Mouse (Mus musculus) liver, adult 2 months (tissue): Measurements from ENCODE around the gene Pkd1. TPM values are rescaled to one million over a fixed set of nuclear protein-coding genes. Genes with fewer than 3 reads are reported as not detected.

Experiments
- DNase-seq: peaks from one replicate; pipeline ENCODE4 v3.0.0-alpha.2; 2011; ENCODE audit warnings: low read depth, low spot score; ENCODE audit errors: extremely low read depth
- H3K27ac ChIP-seq: fragments of 200-500 bp; replicated peaks from 2 replicates; pipeline ENCODE4 v1.5.1; 2012; ENCODE audit warnings: low read depth, mild to moderate bottlenecking, control low read depth, inconsistent platforms, low read length; ENCODE audit not compliant: insufficient read depth
- H3K27me3 ChIP-seq: fragments of 200-500 bp; 2 replicates; pipeline ENCODE4 v1.6.1; 2012; ENCODE audit warnings: mild to moderate bottlenecking, moderate library complexity, low read length, inconsistent platforms; ENCODE audit not compliant: control insufficient read depth, insufficient read depth
- H3K36me3 ChIP-seq: fragments of 200-500 bp; 2 replicates; pipeline ENCODE4 v1.6.1; 2012; ENCODE audit warnings: low read length, inconsistent platforms; ENCODE audit not compliant: control insufficient read depth, insufficient read depth
- H3K4me1 ChIP-seq: fragments of 200-500 bp; 2 replicates; pipeline ENCODE4 v1.6.1; 2011; ENCODE audit warnings: low read length; ENCODE audit not compliant: control insufficient read depth, insufficient read depth
- H3K4me3 ChIP-seq: fragments of 200-500 bp; 2 replicates; pipeline ENCODE4 v1.5.1; 2011; ENCODE audit warnings: low read depth, mild to moderate bottlenecking, control low read depth, low read length, moderate library complexity; ENCODE audit not compliant: insufficient read depth
- H3K79me2 ChIP-seq: fragments of 200-500 bp; 2 replicates; pipeline ENCODE4 v1.6.1; 2012; ENCODE audit warnings: inconsistent platforms, mild to moderate bottlenecking, low read length, moderate library complexity; ENCODE audit not compliant: control insufficient read depth, insufficient read depth
- H3K9ac ChIP-seq: fragments of 200-500 bp; 2 replicates; pipeline ENCODE4 v1.6.1; 2012; ENCODE audit warnings: low read depth, mild to moderate bottlenecking, control low read depth, inconsistent platforms, low read length
- CTCF ChIP-seq: fragments of 200-500 bp; IDR thresholded peaks from 2 replicates; pipeline ENCODE4 v1.5.1; 2011; ENCODE audit warnings: low read depth, low read length, control low read depth
- POLR2A ChIP-seq: fragments of 200-500 bp; IDR thresholded peaks from 2 replicates; pipeline ENCODE4 v1.6.1; 2011; ENCODE audit warnings: low read length, control low read depth; ENCODE audit not compliant: insufficient read depth; ENCODE audit errors: extremely low read depth
- WGBS: fragments of 180-500 bp; shearing (Covaris S2); methylation state at CpG from one replicate; pipeline ENCODE4 v1.1.7; 2018; 5-methylcytosine and 5-hydroxymethylcytosine counted together
- polyA plus RNA-seq: library from polyadenylated mRNA; depleted of rRNA; stranded (reverse); fragments of >200 nt; gene quantifications from 2 replicates; pipeline ENCODE4 v1.2.3, GENCODE M21; 2012
- total RNA-seq: library from RNA; depleted of rRNA; stranded (reverse); fragments of >200 nt; gene quantifications from 2 replicates; pipeline ENCODE4 v1.2.3, GENCODE M21; 2014

The Pkd1 gene
- total and polyA plus RNA-seq, 2 experiments, result 9.9 to 17.4 TPM

- peaks cover 3% of the 10 kb centered on the region; the same call in 1 of the 2 replicates for H3K36me3 ChIP-seq
These were observed 59.2 kb downstream of the Pkd1 start for GRCm38 (mm10) chr17:24608874-24609273.

GRCm38 (mm10) chr17:24610711-24611110 is 61.1 kb downstream of the Pkd1 start:
- Histone ChIP-seq H3K4me1 (no peaks in the 10 kb centered on the region), H3K27ac (no peak overlapping the region), H3K27me3 (no peaks in the 10 kb centered on the region), H3K9ac (no peak overlapping the region), H3K36me3 (peaks cover 11% of the 10 kb centered on the region; the same call in 1 of the 2 replicates), H3K4me3 (no peak overlapping the region), H3K79me2 (no peaks in the 10 kb centered on the region)
- WGBS, result 70% methylated on average over 2 of the region's 2 CpGs
- TF ChIP-seq CTCF, result no peak
- TF ChIP-seq POLR2A, result no peak
- DNase-seq, result no peak

More at GRCm38 (mm10) chr17:24608874-24609273, 59.2 kb downstream of the Pkd1 start:
- Histone ChIP-seq H3K79me2 (no peaks in the 10 kb centered on the region), H3K27me3 (no peaks in the 10 kb centered on the region), H3K9ac (no peak overlapping the region), H3K27ac (no peak overlapping the region), H3K4me3 (no peak overlapping the region), H3K4me1 (no peaks in the 10 kb centered on the region)
- DNase-seq, result no peak
- WGBS, result 97% methylated on average over 8 of the region's 8 CpGs
- no peak for TF ChIP-seq CTCF
- no peak for TF ChIP-seq POLR2A

GRCm38 (mm10) chr17:24617561-24618194 is 68.0 kb downstream of the Pkd1 start:
- no peak for TF ChIP-seq CTCF
- TF ChIP-seq POLR2A, result no peak
- H3K27ac ChIP-seq, result no peak overlapping the region
- DNase-seq, result no peak
- no peaks in the 10 kb centered on the region for H3K79me2 ChIP-seq
- peaks cover 23% of the 10 kb centered on the region; the same call in 1 of the 2 replicates for H3K36me3 ChIP-seq
- H3K4me1 ChIP-seq, result no peaks in the 10 kb centered on the region
- 88% methylated on average over 14 of the region's 14 CpGs for WGBS
- H3K4me3 ChIP-seq, result no peak overlapping the region
- no peaks in the 10 kb centered on the region for H3K27me3 ChIP-seq
- H3K9ac ChIP-seq, result no peak overlapping the region

- no peaks in the 10 kb centered on the region for H3K4me1 ChIP-seq
- H3K27ac ChIP-seq, result no peak overlapping the region
- 93% methylated on average over 8 of the region's 8 CpGs for WGBS
- DNase-seq, result no peak
- no peak overlapping the region for H3K9ac ChIP-seq
- H3K79me2 ChIP-seq, result no peaks in the 10 kb centered on the region
- H3K27me3 ChIP-seq, result no peaks in the 10 kb centered on the region
- peaks cover 30% of the 10 kb centered on the region for H3K36me3 ChIP-seq
- H3K4me3 ChIP-seq, result no peak overlapping the region
- TF ChIP-seq POLR2A, result no peak
These were observed 75.8 kb downstream of the Pkd1 start for GRCm38 (mm10) chr17:24625472-24625871.

GRCm38 (mm10) chr17:24628646-24629045 is 79.0 kb downstream of the Pkd1 start:
- DNase-seq, result peak; percentile 23
- H3K36me3 ChIP-seq, result peaks cover 14% of the 10 kb centered on the region

GRCm38 (mm10) chr17:24630072-24630471 is 80.4 kb downstream of the Pkd1 start:
- TF ChIP-seq CTCF (no peak), POLR2A (no peak)
- H3K4me1 ChIP-seq, result peaks cover 10% of the 10 kb centered on the region
- no peak overlapping the region for H3K9ac ChIP-seq
- peaks cover 7% of the 10 kb centered on the region for H3K36me3 ChIP-seq
- H3K27ac ChIP-seq, result no peak overlapping the region
- no peak overlapping the region for H3K4me3 ChIP-seq
- H3K27me3 ChIP-seq, result no peaks in the 10 kb centered on the region
- 92% methylated on average over 14 of the region's 14 CpGs for WGBS
- H3K79me2 ChIP-seq, result peaks cover 3% of the 10 kb centered on the region; the same call in 1 of the 2 replicates
- no peak for DNase-seq

More at GRCm38 (mm10) chr17:24628646-24629045, 79.0 kb downstream of the Pkd1 start:
- TF ChIP-seq CTCF, result peak; percentile 94
- TF ChIP-seq POLR2A, result no peak
- no peak overlapping the region for H3K4me3 ChIP-seq
- H3K79me2 ChIP-seq, result peaks cover 3% of the 10 kb centered on the region; the same call in 1 of the 2 replicates
- peaks cover 10% of the 10 kb centered on the region for H3K4me1 ChIP-seq
- WGBS, result 47% methylated on average over 5 of the region's 5 CpGs
- no peak overlapping the region for H3K9ac ChIP-seq
- no peaks in the 10 kb centered on the region for H3K27me3 ChIP-seq
- H3K27ac ChIP-seq, result no peak overlapping the region
